Mouse (Mus musculus): ENCODE data around the gene Def6. TPM values are rescaled to one million over a fixed set of nuclear protein-coding genes. Genes with fewer than 3 reads are reported as not detected.

Gene Def6
- polyA plus RNA-seq, 1 experiment from 2014 or later, result 2.9 TPM

Other genes with a start within 250 kb of the Def6 start
- gene Tcp11, start 127.1 kb upstream of the Def6 start, polyA plus RNA-seq (2014; fragmentation: Nextera tagmentation; extraction: Ambion mirVana), result 0.99 and 1.3 TPM in 2 replicates
- gene Scube3, start 65.6 kb upstream of the Def6 start, polyA plus RNA-seq (2014; fragmentation: Nextera tagmentation; extraction: Ambion mirVana), result 8.0 and 8.6 TPM in 2 replicates
- gene Zfp523, start 30.6 kb upstream of the Def6 start, polyA plus RNA-seq (2014; fragmentation: Nextera tagmentation; extraction: Ambion mirVana), result 27.6 and 29.5 TPM in 2 replicates
- 1.7 and 3.5 TPM in 2 replicates for gene Ppard, start 24.9 kb downstream of the Def6 start, polyA plus RNA-seq (2014; fragmentation: Nextera tagmentation; extraction: Ambion mirVana)
- gene Fance, start 105.7 kb downstream of the Def6 start, polyA plus RNA-seq (2014; fragmentation: Nextera tagmentation; extraction: Ambion mirVana), result 18.7 and 22.5 TPM in 2 replicates
- 445 and 475 TPM in 2 replicates for gene Rpl10a, start 120.7 kb downstream of the Def6 start, polyA plus RNA-seq (2014; fragmentation: Nextera tagmentation; extraction: Ambion mirVana)
- gene Tead3, start 143.0 kb downstream of the Def6 start, polyA plus RNA-seq (2014; fragmentation: Nextera tagmentation; extraction: Ambion mirVana), result 3.7 and 5.1 TPM in 2 replicates
- gene Tulp1, start 157.4 kb downstream of the Def6 start, polyA plus RNA-seq (2014; fragmentation: Nextera tagmentation; extraction: Ambion mirVana), result 2.9 and 4.1 TPM in 2 replicates